Mouse (Mus musculus): Measurements from ENCODE around the gene Acsbg2. TPM values are rescaled to one million over a fixed set of nuclear protein-coding genes. Genes with fewer than 3 reads are reported as not detected.
A peak's percentile ranks its signal among the peaks of the same experiment; 100 is the strongest.

Gene Acsbg2
- total RNA-seq, 2 experiments from 2014 or later: not detected

- ATAC-seq (replicated peaks; ENCODE audit: poor library complexity): peak; percentile 70
Observed at GRCm38 (mm10) chr17:56826718-56827117, 47.5 kb downstream of the Acsbg2 start.

- ATAC-seq (replicated peaks; ENCODE audit: poor library complexity): no peak
Observed at GRCm38 (mm10) chr17:56823352-56823751, 50.9 kb downstream of the Acsbg2 start.

- ATAC-seq (replicated peaks; ENCODE audit: poor library complexity): no peak
Observed at GRCm38 (mm10) chr17:56822380-56822779, 51.9 kb downstream of the Acsbg2 start.

GRCm38 (mm10) chr17:56819694-56820111 lies 54.5 kb downstream of the Acsbg2 start:
- ATAC-seq (replicated peaks; ENCODE audit: poor library complexity): peak; percentile 85

GRCm38 (mm10) chr17:56819032-56819545 lies 55.2 kb downstream of the Acsbg2 start:
- ATAC-seq (replicated peaks; ENCODE audit: poor library complexity): peak; percentile 19; the same call in 1 of the 2 replicates

- ATAC-seq (replicated peaks; ENCODE audit: poor library complexity): peak; percentile 37
Observed at GRCm38 (mm10) chr17:56818067-56818636, 56.1 kb downstream of the Acsbg2 start.

- ATAC-seq (replicated peaks; ENCODE audit: poor library complexity): no peak
Observed at GRCm38 (mm10) chr17:56815057-56815345, 59.2 kb downstream of the Acsbg2 start.

- ATAC-seq (replicated peaks; ENCODE audit: poor library complexity): peak; percentile 63
Observed at GRCm38 (mm10) chr17:56814316-56815056, 59.8 kb downstream of the Acsbg2 start.

- peak; percentile 56 for ATAC-seq (replicated peaks; ENCODE audit: poor library complexity)
Observed at GRCm38 (mm10) chr17:56810245-56810644, 64.0 kb downstream of the Acsbg2 start.

GRCm38 (mm10) chr17:56808518-56808917 lies 65.7 kb downstream of the Acsbg2 start:
- ATAC-seq (replicated peaks; ENCODE audit: poor library complexity): peak; percentile 85

- ATAC-seq (replicated peaks; ENCODE audit: poor library complexity): no peak
Observed at GRCm38 (mm10) chr17:56805784-56806183, 68.5 kb downstream of the Acsbg2 start.

- ATAC-seq (replicated peaks; ENCODE audit: poor library complexity): no peak
Observed at GRCm38 (mm10) chr17:56804952-56805351, 69.3 kb downstream of the Acsbg2 start.

GRCm38 (mm10) chr17:56802065-56802464 lies 72.2 kb downstream of the Acsbg2 start:
- no peak for ATAC-seq (replicated peaks; ENCODE audit: poor library complexity)

GRCm38 (mm10) chr17:56799276-56799675 lies 75.0 kb downstream of the Acsbg2 start:
- no peak for ATAC-seq (replicated peaks; ENCODE audit: poor library complexity)

- ATAC-seq (replicated peaks; ENCODE audit: poor library complexity): peak; percentile 81
Observed at GRCm38 (mm10) chr17:56793614-56794319, 80.5 kb downstream of the Acsbg2 start.

Other genes starting within 250 kb of the Acsbg2 start
- 19.4 and 23.1 TPM in 2 replicates for gene Lonp1, start 247.6 kb downstream of the Acsbg2 start, total RNA-seq (2015)
- gene Lonp1, start 247.6 kb downstream of the Acsbg2 start, total RNA-seq (2017): 68.8 and 83.6 TPM in 2 replicates
- gene Catsperd, start 246.3 kb downstream of the Acsbg2 start, total RNA-seq (2015): 1.1 TPM in 1 of 2 replicates, not detected in the other
- 0.17 and 0.51 TPM in 2 replicates for gene Catsperd, start 246.3 kb downstream of the Acsbg2 start, total RNA-seq (2017)
- 24.8 and 34.3 TPM in 2 replicates for gene Ranbp3, start 201.2 kb downstream of the Acsbg2 start, total RNA-seq (2015)
- 63.3 and 72.8 TPM in 2 replicates for gene Ranbp3, start 201.2 kb downstream of the Acsbg2 start, total RNA-seq (2017)
- 102 and 151 TPM in 2 replicates for gene Ndufa11, start 156.7 kb downstream of the Acsbg2 start, total RNA-seq (2015)
- gene Ndufa11, start 156.7 kb downstream of the Acsbg2 start, total RNA-seq (2017): 92.1 and 131 TPM in 2 replicates
- 8.5 and 12.5 TPM in 2 replicates for gene Vmac, start 156.4 kb downstream of the Acsbg2 start, total RNA-seq (2015)
- 4.2 and 6.5 TPM in 2 replicates for gene Vmac, start 156.4 kb downstream of the Acsbg2 start, total RNA-seq (2017)
- not detected in 2 replicates for gene Nrtn, start 116.9 kb downstream of the Acsbg2 start, total RNA-seq (2015)
- gene Nrtn, start 116.9 kb downstream of the Acsbg2 start, total RNA-seq (2017): not detected in 2 replicates
- 11.2 and 11.7 TPM in 2 replicates for gene Dus3l, start 109.7 kb downstream of the Acsbg2 start, total RNA-seq (2015)
- gene Dus3l, start 109.7 kb downstream of the Acsbg2 start, total RNA-seq (2017): 19.2 and 20.4 TPM in 2 replicates
- gene Prr22, start 104.2 kb downstream of the Acsbg2 start, total RNA-seq (2015): 2.0 and 3.2 TPM in 2 replicates
- gene Prr22, start 104.2 kb downstream of the Acsbg2 start, total RNA-seq (2017): 0.92 and 1.6 TPM in 2 replicates
- gene Rfx2, start 43.4 kb downstream of the Acsbg2 start, total RNA-seq (2015): 6.4 and 8.8 TPM in 2 replicates
- gene Rfx2, start 43.4 kb downstream of the Acsbg2 start, total RNA-seq (2017): 4.8 and 5.0 TPM in 2 replicates
- 0.07 TPM in 1 of 2 replicates, not detected in the other for gene 1700061G19Rik, start 1.0 kb upstream of the Acsbg2 start, total RNA-seq (2015)
- gene 1700061G19Rik, start 1.0 kb upstream of the Acsbg2 start, total RNA-seq (2017): not detected in 2 replicates
- gene Mllt1, start 61.0 kb upstream of the Acsbg2 start, total RNA-seq (2015): 15.5 and 18.2 TPM in 2 replicates
- 18.2 and 20.7 TPM in 2 replicates for gene Mllt1, start 61.0 kb upstream of the Acsbg2 start, total RNA-seq (2017)
- gene Acer1, start 107.7 kb upstream of the Acsbg2 start, total RNA-seq (2015): not detected in 2 replicates
- gene Acer1, start 107.7 kb upstream of the Acsbg2 start, total RNA-seq (2017): not detected in 2 replicates
- gene Clpp, start 115.9 kb upstream of the Acsbg2 start, total RNA-seq (2015): 61.2 and 75.2 TPM in 2 replicates
- 80.5 and 84.9 TPM in 2 replicates for gene Clpp, start 115.9 kb upstream of the Acsbg2 start, total RNA-seq (2017)
- gene Alkbh7, start 122.9 kb upstream of the Acsbg2 start, total RNA-seq (2015): 15.1 and 16.6 TPM in 2 replicates
- gene Alkbh7, start 122.9 kb upstream of the Acsbg2 start, total RNA-seq (2017): 15.0 and 19.8 TPM in 2 replicates
- gene Pspn, start 125.6 kb upstream of the Acsbg2 start, total RNA-seq (2015): not detected in 2 replicates
- not detected in 2 replicates for gene Pspn, start 125.6 kb upstream of the Acsbg2 start, total RNA-seq (2017)
- gene Gtf2f1, start 136.8 kb upstream of the Acsbg2 start, total RNA-seq (2015): 52.8 and 61.1 TPM in 2 replicates
- 120 and 142 TPM in 2 replicates for gene Gtf2f1, start 136.8 kb upstream of the Acsbg2 start, total RNA-seq (2017)
- gene Gm17949, start 137.0 kb upstream of the Acsbg2 start, total RNA-seq (2015): not detected in 2 replicates
- not detected in 2 replicates for gene Gm17949, start 137.0 kb upstream of the Acsbg2 start, total RNA-seq (2017)
- 99.5 and 107 TPM in 2 replicates for gene Khsrp, start 157.1 kb upstream of the Acsbg2 start, total RNA-seq (2015)
- gene Khsrp, start 157.1 kb upstream of the Acsbg2 start, total RNA-seq (2017): 68.5 and 89.2 TPM in 2 replicates
- gene Slc25a41, start 167.2 kb upstream of the Acsbg2 start, total RNA-seq (2015): not detected in 2 replicates
- gene Slc25a41, start 167.2 kb upstream of the Acsbg2 start, total RNA-seq (2017): not detected in 2 replicates
- not detected in 2 replicates for gene Crb3, start 184.7 kb upstream of the Acsbg2 start, total RNA-seq (2015)
- gene Crb3, start 184.7 kb upstream of the Acsbg2 start, total RNA-seq (2017): not detected in 2 replicates
- gene Slc25a23, start 185.4 kb upstream of the Acsbg2 start, total RNA-seq (2015): 10.9 and 13.4 TPM in 2 replicates
- gene Slc25a23, start 185.4 kb upstream of the Acsbg2 start, total RNA-seq (2017): 1.6 and 2.0 TPM in 2 replicates
- gene Dennd1c, start 204.1 kb upstream of the Acsbg2 start, total RNA-seq (2015): 7.6 and 11.5 TPM in 2 replicates
- gene Dennd1c, start 204.1 kb upstream of the Acsbg2 start, total RNA-seq (2017): 3.5 and 8.8 TPM in 2 replicates
- gene Tubb4a, start 213.3 kb upstream of the Acsbg2 start, total RNA-seq (2015): not detected in 2 replicates
- gene Tubb4a, start 213.3 kb upstream of the Acsbg2 start, total RNA-seq (2017): 0.12 TPM in 1 of 2 replicates, not detected in the other
- 1.2 and 2.2 TPM in 2 replicates for gene Tnfsf9, start 230.9 kb upstream of the Acsbg2 start, total RNA-seq (2015)
- 0.27 and 0.29 TPM in 2 replicates for gene Tnfsf9, start 230.9 kb upstream of the Acsbg2 start, total RNA-seq (2017)

All from megakaryocyte progenitor cell, adult 5-6 weeks (primary cell).